Mouse (Mus musculus): ENCODE measurements around the gene Fbrs. TPM values are rescaled to one million over a fixed set of nuclear protein-coding genes. Genes with fewer than 3 reads are reported as not detected.

Gene Fbrs
- polyA plus RNA-seq, 1 experiment from 2014 or later: 12.5 TPM

DNA sequence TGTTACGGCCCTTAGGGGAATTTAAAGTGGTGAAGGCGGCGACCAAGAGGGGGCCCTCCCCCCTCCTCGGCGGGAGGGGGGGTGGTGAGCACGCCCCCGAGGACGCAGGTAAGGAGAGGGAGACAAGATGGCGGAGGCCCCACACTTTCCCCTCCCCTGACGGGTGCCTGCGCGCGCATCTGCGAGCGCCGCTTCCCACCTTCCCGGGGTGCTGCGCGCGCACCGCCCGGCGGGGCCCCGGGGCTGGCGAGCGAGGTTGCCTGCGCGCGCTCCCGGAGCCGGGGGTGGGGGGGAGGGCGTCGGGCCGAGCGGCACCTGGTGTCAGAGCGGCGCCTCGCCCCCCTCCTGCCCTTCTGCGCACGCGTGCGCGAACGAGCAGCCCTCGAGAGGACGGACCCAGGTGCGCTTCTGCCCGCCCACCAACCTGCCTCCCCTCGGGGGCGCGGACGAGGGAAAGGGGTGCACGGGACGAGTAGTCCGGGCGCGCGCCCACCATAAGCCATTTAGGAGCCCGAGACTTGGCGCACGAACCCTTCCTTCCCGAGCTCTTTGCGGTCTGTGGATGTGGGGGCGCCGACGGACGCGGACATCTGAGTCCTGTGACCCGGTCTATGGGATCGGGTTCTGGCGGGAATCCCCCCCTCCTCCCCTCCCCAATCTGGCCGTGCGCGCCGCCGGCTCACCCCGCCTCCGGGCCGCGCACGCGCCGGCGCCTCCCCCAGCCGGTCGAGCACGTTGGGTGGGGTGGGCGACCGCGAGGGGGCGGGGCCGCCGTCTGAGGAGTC is 33.4 kb downstream of the Fbrs start:
- peaks cover 43% of the 10 kb centered on the region for H3K36me3 ChIP-seq
- peak; percentile 96 for DNase-seq (ENCODE audit: low spot score)
- no peaks in the 10 kb centered on the region for H3K9me3 ChIP-seq (replicated peaks)
- no peaks in the 10 kb centered on the region for H3K27me3 ChIP-seq (ENCODE audit: low read depth, poor library complexity, severe bottlenecking)
- WGBS: under 1% methylated on average over 86 of the region's 93 CpGs
- H3K4me3 ChIP-seq: peak overlapping the region; percentile 86
- H3K4me1 ChIP-seq: peaks cover 22% of the 10 kb centered on the region
- peak overlapping the region; percentile 99 for H3K27ac ChIP-seq

DNA sequence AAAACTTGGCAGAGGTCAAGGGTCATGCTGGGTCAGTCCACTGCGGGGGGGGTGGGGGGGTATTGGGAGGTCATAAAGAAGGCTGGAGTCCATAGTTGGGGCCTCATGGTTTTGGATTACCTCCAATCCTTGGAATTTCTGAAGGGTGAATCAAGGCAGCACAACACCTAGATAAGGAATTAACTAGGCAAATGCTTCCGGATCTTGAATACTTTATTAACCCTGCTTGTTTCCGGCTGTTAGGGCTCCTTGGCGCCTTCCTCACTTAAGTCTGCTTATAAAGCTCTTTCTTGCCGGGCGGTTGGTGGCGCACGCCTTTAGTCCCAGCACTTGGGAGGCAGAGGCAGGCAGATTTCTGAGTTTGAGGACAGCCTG is 34.0 kb downstream of the Fbrs start:
- Histone ChIP-seq H3K36me3 (peaks cover 49% of the 10 kb centered on the region), H3K9me3 (replicated peaks) (no peaks in the 10 kb centered on the region)

GRCm38 (mm10) chr7:127513781-127514180 is 34.8 kb downstream of the Fbrs start:
- H3K4me3 ChIP-seq: peak overlapping the region; percentile 86
- peaks cover 57% of the 10 kb centered on the region for H3K36me3 ChIP-seq
- no peak for DNase-seq (ENCODE audit: low spot score)
- H3K27ac ChIP-seq: no peak overlapping the region
- H3K9me3 ChIP-seq (replicated peaks): no peaks in the 10 kb centered on the region
- H3K4me1 ChIP-seq: peaks cover 22% of the 10 kb centered on the region
- H3K27me3 ChIP-seq (ENCODE audit: low read depth, poor library complexity, severe bottlenecking): no peaks in the 10 kb centered on the region
- 93% methylated on average over 3 of the region's 3 CpGs for WGBS

More for the DNA sequence above, 34.0 kb downstream of the Fbrs start:
- WGBS: 47% methylated on average over 8 of the region's 8 CpGs
- peaks cover 22% of the 10 kb centered on the region for H3K4me1 ChIP-seq
- peak overlapping the region; percentile 99 for H3K27ac ChIP-seq
- no peak for DNase-seq (ENCODE audit: low spot score)
- H3K27me3 ChIP-seq (ENCODE audit: low read depth, poor library complexity, severe bottlenecking): no peaks in the 10 kb centered on the region
- H3K4me3 ChIP-seq: peak overlapping the region; percentile 86

DNA sequence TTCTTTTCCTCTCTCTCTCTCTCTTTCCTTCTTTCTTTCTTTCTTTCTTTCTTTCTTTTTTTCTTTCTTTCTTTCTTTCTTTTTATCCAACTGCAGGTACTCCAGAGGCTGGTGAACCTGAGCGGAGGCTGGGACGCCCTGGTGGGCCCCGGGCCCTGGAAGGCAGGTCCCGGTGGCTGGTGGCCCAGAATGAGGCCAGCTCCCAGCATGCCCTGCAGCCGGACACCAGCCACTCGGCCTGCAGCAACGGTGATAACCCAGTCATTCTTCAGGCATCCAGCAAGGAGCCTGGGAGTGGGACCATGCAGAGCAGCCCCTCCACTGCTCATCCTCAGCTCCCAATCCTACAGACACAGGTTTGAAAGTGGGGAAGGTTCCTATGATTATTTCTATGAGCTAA is 36.8 kb downstream of the Fbrs start:
- no peak for DNase-seq (ENCODE audit: low spot score)
- WGBS: 94% methylated on average over 7 of the region's 7 CpGs
- Histone ChIP-seq H3K4me3 (no peak overlapping the region), H3K36me3 (peaks cover 77% of the 10 kb centered on the region), H3K4me1 (peaks cover 22% of the 10 kb centered on the region), H3K27ac (no peak overlapping the region), H3K27me3 (ENCODE audit: low read depth, poor library complexity, severe bottlenecking) (no peaks in the 10 kb centered on the region), H3K9me3 (replicated peaks) (no peaks in the 10 kb centered on the region)

- peaks cover 82% of the 10 kb centered on the region for H3K36me3 ChIP-seq
These were observed 37.3 kb downstream of the Fbrs start for GRCm38 (mm10) chr7:127516344-127516743.

DNA sequence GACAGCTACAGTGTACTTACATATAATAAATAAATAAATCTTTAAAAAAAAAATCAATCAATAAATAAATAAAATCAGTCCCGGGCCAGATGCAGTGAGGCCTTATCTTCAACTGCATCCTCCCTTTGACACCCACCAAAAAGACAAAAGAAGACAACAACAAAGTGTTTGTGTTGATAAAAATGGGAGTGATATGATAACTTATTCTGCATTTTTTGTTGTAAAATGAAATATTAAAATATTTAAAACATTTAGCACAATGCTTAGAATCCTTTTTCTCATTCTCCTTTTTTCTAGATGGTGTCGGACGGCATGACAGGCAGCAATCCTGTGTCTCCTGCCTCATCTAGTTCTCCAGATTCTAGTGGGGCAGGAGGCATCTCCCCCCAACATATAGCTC is 40.3 kb downstream of the Fbrs start, which contains the start of gene Gm42715:
Gene Gm42715, plus strand, starts transcription at position 301 of the 400 bp plus-strand sequence.
- Histone ChIP-seq H3K36me3 (peaks cover 98% of the 10 kb centered on the region), H3K9me3 (replicated peaks) (no peaks in the 10 kb centered on the region), H3K4me3 (no peak within 1 kb of the TSS), H3K27me3 (ENCODE audit: low read depth, poor library complexity, severe bottlenecking) (no peaks in the 10 kb centered on the region), H3K27ac (no peak within 1 kb of the TSS), H3K4me1 (no peaks in the 10 kb centered on the region)
- WGBS: 94% methylated on average over 3 of the region's 3 CpGs
- no peak for DNase-seq (ENCODE audit: low spot score)

More at GRCm38 (mm10) chr7:127516344-127516743, 37.3 kb downstream of the Fbrs start:
- Histone ChIP-seq H3K9me3 (replicated peaks) (no peaks in the 10 kb centered on the region), H3K27ac (no peak overlapping the region), H3K27me3 (ENCODE audit: low read depth, poor library complexity, severe bottlenecking) (no peaks in the 10 kb centered on the region), H3K4me3 (no peak overlapping the region), H3K4me1 (peaks cover 17% of the 10 kb centered on the region)
- 98% methylated on average over 6 of the region's 7 CpGs for WGBS
- no peak for DNase-seq (ENCODE audit: low spot score)

Small RNAs within 50 kb of the gene (microRNA-seq; reads per million reads assigned to microRNA genes)
- gene Gm47278 (not detected), gene Mir7060 (not detected)

Other genes with a start within 250 kb of the Fbrs start
- 74.2 and 74.9 TPM in 2 replicates for gene Zfp553, start 246.1 kb upstream of the Fbrs start, polyA plus RNA-seq (2016; fragmentation: Nextera tagmentation; extraction: Ambion mirVana)
- gene Sept1, start 246.1 kb upstream of the Fbrs start, polyA plus RNA-seq (2016; fragmentation: Nextera tagmentation; extraction: Ambion mirVana): 27.0 and 29.9 TPM in 2 replicates
- gene Zfp771, start 234.9 kb upstream of the Fbrs start, polyA plus RNA-seq (2016; fragmentation: Nextera tagmentation; extraction: Ambion mirVana): 70.6 and 73.6 TPM in 2 replicates
- 340 and 453 TPM in 2 replicates for gene Dctpp1, start 218.5 kb upstream of the Fbrs start, polyA plus RNA-seq (2016; fragmentation: Nextera tagmentation; extraction: Ambion mirVana)
- 89.7 and 93.9 TPM in 2 replicates for gene Sephs2, start 205.1 kb upstream of the Fbrs start, polyA plus RNA-seq (2016; fragmentation: Nextera tagmentation; extraction: Ambion mirVana)
- gene Itgal, start 182.9 kb upstream of the Fbrs start, polyA plus RNA-seq (2016; fragmentation: Nextera tagmentation; extraction: Ambion mirVana): 0.46 and 0.69 TPM in 2 replicates
- gene Zfp768, start 133.6 kb upstream of the Fbrs start, polyA plus RNA-seq (2016; fragmentation: Nextera tagmentation; extraction: Ambion mirVana): 23.1 and 23.8 TPM in 2 replicates
- 7.9 and 9.5 TPM in 2 replicates for gene Zfp747, start 103.1 kb upstream of the Fbrs start, polyA plus RNA-seq (2016; fragmentation: Nextera tagmentation; extraction: Ambion mirVana)
- gene 9130019O22Rik, start 92.0 kb upstream of the Fbrs start, polyA plus RNA-seq (2016; fragmentation: Nextera tagmentation; extraction: Ambion mirVana): 5.2 and 7.2 TPM in 2 replicates
- gene E430018J23Rik, start 85.6 kb upstream of the Fbrs start, polyA plus RNA-seq (2016; fragmentation: Nextera tagmentation; extraction: Ambion mirVana): 5.7 and 7.0 TPM in 2 replicates
- 6.2 and 7.9 TPM in 2 replicates for gene Zfp764, start 72.4 kb upstream of the Fbrs start, polyA plus RNA-seq (2016; fragmentation: Nextera tagmentation; extraction: Ambion mirVana)
- gene Zfp688, start 57.1 kb upstream of the Fbrs start, polyA plus RNA-seq (2016; fragmentation: Nextera tagmentation; extraction: Ambion mirVana): 29.5 and 37.0 TPM in 2 replicates
- gene Zfp689, start 30.0 kb upstream of the Fbrs start, polyA plus RNA-seq (2016; fragmentation: Nextera tagmentation; extraction: Ambion mirVana): 14.2 and 14.5 TPM in 2 replicates
- 41.0 and 46.9 TPM in 2 replicates for gene Prr14, start 19.6 kb upstream of the Fbrs start, polyA plus RNA-seq (2016; fragmentation: Nextera tagmentation; extraction: Ambion mirVana)
- gene Srcap, start 32.8 kb downstream of the Fbrs start, polyA plus RNA-seq (2016; fragmentation: Nextera tagmentation; extraction: Ambion mirVana): 70.9 and 80.4 TPM in 2 replicates
- gene Gm42715, start 40.4 kb downstream of the Fbrs start, polyA plus RNA-seq (2016; fragmentation: Nextera tagmentation; extraction: Ambion mirVana): 15.4 and 17.1 TPM in 2 replicates
- gene Tmem265, start 82.2 kb downstream of the Fbrs start, polyA plus RNA-seq (2016; fragmentation: Nextera tagmentation; extraction: Ambion mirVana): 3.1 and 4.1 TPM in 2 replicates
- 34.1 and 39.6 TPM in 2 replicates for gene Phkg2, start 94.1 kb downstream of the Fbrs start, polyA plus RNA-seq (2016; fragmentation: Nextera tagmentation; extraction: Ambion mirVana)
- 9.4 and 12.4 TPM in 2 replicates for gene Ccdc189, start 109.4 kb downstream of the Fbrs start, polyA plus RNA-seq (2016; fragmentation: Nextera tagmentation; extraction: Ambion mirVana)
- 62.2 and 69.6 TPM in 2 replicates for gene Rnf40, start 109.6 kb downstream of the Fbrs start, polyA plus RNA-seq (2016; fragmentation: Nextera tagmentation; extraction: Ambion mirVana)
- 29.0 and 32.9 TPM in 2 replicates for gene Zfp629, start 136.6 kb downstream of the Fbrs start, polyA plus RNA-seq (2016; fragmentation: Nextera tagmentation; extraction: Ambion mirVana)
- gene Bcl7c, start 229.7 kb downstream of the Fbrs start, polyA plus RNA-seq (2016; fragmentation: Nextera tagmentation; extraction: Ambion mirVana): 77.9 and 79.5 TPM in 2 replicates
- 11.1 and 14.2 TPM in 2 replicates for gene Ctf1, start 233.5 kb downstream of the Fbrs start, polyA plus RNA-seq (2016; fragmentation: Nextera tagmentation; extraction: Ambion mirVana)

Measured in limb, embryonic 10.5 days (tissue).